Mouse (Mus musculus): ENCODE measurements around the gene Thnsl2. TPM values are rescaled to one million over a fixed set of nuclear protein-coding genes. Genes with fewer than 3 reads are reported as not detected.

Gene Thnsl2
- 4.9 TPM for polyA plus RNA-seq (2015; fragmentation: Illumina TruSeq; extraction: RNeasy Lipid Tissue Mini Kit (QIAGEN cat#74804); ENCODE audit: insufficient read depth, low read depth, low replicate concordance)

GRCm38 (mm10) chr6:71143894-71144455, at the start of gene Thnsl2:
TSS of gene Thnsl2 (minus strand) at chr6:71144439.

Other genes starting within 250 kb of the Thnsl2 start
- not detected for gene Tex37, start 225.5 kb downstream of the Thnsl2 start, polyA plus RNA-seq (2015; fragmentation: Illumina TruSeq; extraction: RNeasy Lipid Tissue Mini Kit (QIAGEN cat#74804); ENCODE audit: insufficient read depth, low read depth, low replicate concordance)
- gene Foxi3, start 187.9 kb downstream of the Thnsl2 start, polyA plus RNA-seq (2015; fragmentation: Illumina TruSeq; extraction: RNeasy Lipid Tissue Mini Kit (QIAGEN cat#74804); ENCODE audit: insufficient read depth, low read depth, low replicate concordance), result not detected
- not detected for gene Fabp1, start 55.4 kb upstream of the Thnsl2 start, polyA plus RNA-seq (2015; fragmentation: Illumina TruSeq; extraction: RNeasy Lipid Tissue Mini Kit (QIAGEN cat#74804); ENCODE audit: insufficient read depth, low read depth, low replicate concordance)
- gene Krcc1, start 127.2 kb upstream of the Thnsl2 start, polyA plus RNA-seq (2015; fragmentation: Illumina TruSeq; extraction: RNeasy Lipid Tissue Mini Kit (QIAGEN cat#74804); ENCODE audit: insufficient read depth, low read depth, low replicate concordance), result 9.7 TPM
- gene Smyd1, start 177.8 kb upstream of the Thnsl2 start, polyA plus RNA-seq (2015; fragmentation: Illumina TruSeq; extraction: RNeasy Lipid Tissue Mini Kit (QIAGEN cat#74804); ENCODE audit: insufficient read depth, low read depth, low replicate concordance), result not detected
- gene Cd8b1, start 178.3 kb upstream of the Thnsl2 start, polyA plus RNA-seq (2015; fragmentation: Illumina TruSeq; extraction: RNeasy Lipid Tissue Mini Kit (QIAGEN cat#74804); ENCODE audit: insufficient read depth, low read depth, low replicate concordance), result not detected
- gene Cd8a, start 229.0 kb upstream of the Thnsl2 start, polyA plus RNA-seq (2015; fragmentation: Illumina TruSeq; extraction: RNeasy Lipid Tissue Mini Kit (QIAGEN cat#74804); ENCODE audit: insufficient read depth, low read depth, low replicate concordance), result not detected